Mouse (Mus musculus): ENCODE results near the gene Qars. TPM values are rescaled to one million over a fixed set of nuclear protein-coding genes. Genes with fewer than 3 reads are reported as not detected.

Gene Qars
- polyA plus RNA-seq, 1 experiment from 2014 or later: 102 TPM

DNA sequence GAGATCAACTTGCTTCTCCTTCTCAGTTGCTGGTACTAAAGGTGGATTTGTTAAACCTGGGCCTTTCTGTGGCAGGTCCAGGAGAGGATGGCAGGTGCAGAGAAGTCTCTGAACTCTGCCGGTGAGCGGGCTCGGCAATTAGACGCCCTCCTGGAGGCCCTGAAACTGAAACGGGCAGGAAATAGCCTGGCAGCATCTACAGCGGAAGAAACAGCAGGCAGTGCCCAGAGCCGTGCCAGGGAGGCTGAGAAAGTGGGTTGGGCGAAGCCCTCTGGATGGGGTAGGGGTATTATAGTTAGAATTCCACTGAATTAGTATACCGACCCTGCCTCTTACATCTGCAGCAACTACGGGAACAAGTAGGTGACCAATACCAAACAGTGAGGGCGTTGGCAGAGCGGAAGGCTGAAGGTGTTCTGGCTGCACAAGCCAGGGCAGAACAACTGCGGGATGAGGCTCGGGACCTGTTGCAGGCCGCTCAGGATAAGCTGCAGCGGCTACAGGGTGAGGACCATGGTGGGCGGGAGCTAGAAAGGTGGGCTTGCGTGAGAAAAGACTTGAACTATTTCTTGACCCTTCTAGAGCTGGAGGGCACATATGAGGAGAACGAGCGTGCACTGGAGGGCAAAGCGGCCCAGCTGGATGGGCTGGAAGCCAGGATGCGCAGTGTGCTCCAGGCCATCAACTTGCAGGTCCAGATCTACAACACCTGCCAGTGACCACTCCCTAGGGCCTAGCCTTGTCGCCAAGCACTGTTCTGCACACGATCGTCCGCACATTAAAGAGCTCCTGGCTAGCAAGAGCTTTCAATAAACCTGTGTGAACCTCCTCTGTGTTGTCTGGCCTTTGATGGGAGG, 17.6 kb upstream of the Qars start:
- peak overlapping the region; percentile 85 for H3K4me2 ChIP-seq
- peak overlapping the region; percentile 93 for H3K27ac ChIP-seq
- H3K9ac ChIP-seq: no peak overlapping the region
- peaks cover 71% of the 10 kb centered on the region for H3K36me3 ChIP-seq
- no peak for ATAC-seq (ENCODE audit: insufficient read depth, low FRiP score, low read depth)
- H3K9me3 ChIP-seq: no peaks in the 10 kb centered on the region
- H3K4me3 ChIP-seq (replicated peaks): peak overlapping the region; percentile 70
- no peaks in the 10 kb centered on the region for H3K27me3 ChIP-seq (replicated peaks)
- 56% methylated on average over 26 of the region's 26 CpGs for WGBS
- H3K4me1 ChIP-seq: peaks cover 19% of the 10 kb centered on the region

DNA sequence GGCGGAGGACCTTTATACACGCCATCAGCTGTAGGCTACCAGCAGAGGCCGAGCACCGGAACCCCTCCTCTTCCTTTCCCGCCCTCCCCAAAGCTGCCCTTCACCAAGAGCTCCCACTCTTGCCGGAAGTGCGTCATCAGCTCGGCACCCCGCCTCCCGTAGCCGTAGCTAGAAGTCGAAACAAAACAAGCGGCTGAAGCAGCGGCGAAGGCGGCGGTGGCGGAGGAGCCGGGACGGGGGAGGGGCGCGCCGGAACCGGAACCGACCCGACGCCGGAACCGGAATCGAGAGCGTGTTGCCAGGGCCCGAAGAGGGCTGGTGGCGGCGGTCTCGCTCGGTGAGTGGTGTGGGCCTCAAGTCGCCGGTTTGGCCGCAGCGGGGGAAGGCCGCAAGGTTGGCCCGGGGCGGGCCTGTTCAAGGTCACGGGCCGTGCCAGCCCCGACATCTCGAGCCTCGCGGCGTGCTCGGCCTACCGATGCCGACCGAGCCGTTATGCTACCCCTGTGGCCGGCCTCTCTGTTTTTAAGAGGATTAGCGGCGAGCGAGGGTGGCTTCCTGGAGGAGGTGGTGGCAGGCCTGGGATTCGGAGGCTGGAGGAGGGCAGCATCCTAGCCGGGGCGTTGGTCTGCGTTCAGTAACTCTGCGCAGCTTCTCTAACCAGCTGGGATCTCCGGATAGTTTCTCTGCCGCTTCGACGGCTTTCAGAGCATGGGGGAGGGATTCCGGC, 16.8 kb upstream of the Qars start, which contains the start of gene Usp19:
Usp19 (plus strand) TSS at position 44 of the 727 bp plus-strand sequence.
- Histone ChIP-seq H3K27ac (peak within 1 kb of the TSS; percentile 93), H3K4me1 (peaks cover 19% of the 10 kb centered on the region), H3K4me3 (replicated peaks) (peak within 1 kb of the TSS; percentile 70), H3K9ac (peak within 1 kb of the TSS; percentile 76), H3K27me3 (replicated peaks) (no peaks in the 10 kb centered on the region), H3K4me2 (peak within 1 kb of the TSS; percentile 85), H3K36me3 (peaks cover 70% of the 10 kb centered on the region), H3K9me3 (no peaks in the 10 kb centered on the region)
- under 1% methylated on average over 69 of the region's 69 CpGs for WGBS
- ATAC-seq (ENCODE audit: insufficient read depth, low FRiP score, low read depth): peak; percentile 94

DNA sequence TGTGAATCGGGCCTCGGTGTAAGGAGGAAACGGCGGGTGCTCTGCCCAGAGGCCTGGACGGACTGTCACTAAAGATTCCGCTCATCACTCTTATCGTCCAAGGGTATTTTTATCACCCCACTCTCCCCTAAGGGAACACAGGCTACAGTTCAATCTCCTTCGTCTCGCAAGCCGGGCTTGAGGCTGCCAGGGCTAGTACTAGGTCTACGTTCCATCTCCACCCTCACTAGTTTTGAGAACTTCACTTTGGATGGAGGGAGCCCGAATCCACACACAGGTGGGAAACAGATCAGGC, 16.3 kb upstream of the Qars start:
- Histone ChIP-seq H3K4me1 (peaks cover 19% of the 10 kb centered on the region), H3K4me2 (peak overlapping the region; percentile 85), H3K9me3 (no peaks in the 10 kb centered on the region), H3K27me3 (replicated peaks) (no peaks in the 10 kb centered on the region), H3K36me3 (peaks cover 71% of the 10 kb centered on the region), H3K4me3 (replicated peaks) (peak overlapping the region; percentile 70), H3K9ac (peak overlapping the region; percentile 76), H3K27ac (peak overlapping the region; percentile 93)
- no peak for ATAC-seq (ENCODE audit: insufficient read depth, low FRiP score, low read depth)
- WGBS: 5% methylated on average over 12 of the region's 12 CpGs

DNA sequence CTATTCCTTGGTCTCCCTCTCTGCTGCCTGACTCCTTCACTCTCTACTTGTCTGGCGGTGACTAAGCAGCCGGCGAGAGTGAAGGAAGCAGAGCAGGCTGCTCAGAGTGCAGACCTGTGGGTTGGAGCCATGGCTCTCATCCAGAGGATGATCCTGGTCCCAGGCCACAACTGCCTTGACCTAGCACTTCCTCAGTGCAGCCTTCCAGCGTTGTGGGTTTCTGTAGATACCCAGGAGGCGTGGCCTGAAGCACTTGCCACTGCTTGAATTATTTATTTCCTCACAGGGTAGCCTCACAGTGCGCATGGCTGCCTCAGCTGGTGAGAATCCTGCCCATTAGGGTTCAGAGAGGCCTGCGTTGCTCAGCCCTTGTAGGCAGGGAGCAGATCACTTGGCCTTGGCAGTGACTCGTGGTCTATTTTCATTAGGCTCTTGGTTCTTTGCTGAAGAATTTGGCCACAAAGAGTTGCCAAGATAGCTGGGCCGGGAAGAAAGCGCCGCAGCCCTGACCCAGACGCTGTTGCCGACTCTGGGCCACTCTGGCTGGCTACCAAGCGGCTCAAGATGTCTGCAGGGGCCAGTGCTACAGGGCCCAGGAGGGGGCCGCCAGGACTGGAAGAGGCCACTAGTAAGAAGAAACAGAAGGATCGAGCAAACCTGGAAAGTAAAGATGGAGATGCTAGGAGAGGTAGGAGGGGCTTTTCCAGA, 15.3 kb upstream of the Qars start:
- Histone ChIP-seq H3K27me3 (replicated peaks) (no peaks in the 10 kb centered on the region), H3K36me3 (peaks cover 71% of the 10 kb centered on the region), H3K27ac (peak overlapping the region; percentile 22; the same call in 1 of the 2 replicates), H3K9me3 (no peaks in the 10 kb centered on the region), H3K4me1 (peaks cover 19% of the 10 kb centered on the region), H3K9ac (no peak overlapping the region), H3K4me3 (replicated peaks) (peak overlapping the region; percentile 70), H3K4me2 (peak overlapping the region; percentile 85)
- 78% methylated on average over 16 of the region's 16 CpGs for WGBS
- ATAC-seq (ENCODE audit: insufficient read depth, low FRiP score, low read depth): no peak

DNA sequence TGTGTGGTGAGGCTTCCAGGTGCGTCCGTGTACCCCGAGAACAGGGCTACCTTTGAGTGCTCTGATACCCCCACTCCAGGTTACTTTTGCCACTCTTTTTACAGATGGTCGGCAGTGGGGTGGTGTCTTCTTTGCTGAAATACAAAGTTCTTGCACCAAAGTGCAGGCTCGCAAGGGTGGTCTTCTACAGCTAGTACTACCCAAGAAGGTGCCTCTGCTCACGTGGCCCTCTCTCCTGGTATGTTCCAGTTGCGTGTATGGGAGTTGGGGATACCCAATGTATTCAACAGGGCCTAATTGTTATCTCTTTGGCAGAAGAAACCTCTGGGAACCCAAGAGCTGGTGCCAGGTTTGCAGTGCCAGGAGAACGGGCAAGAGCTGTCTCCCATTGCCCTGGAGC, 14.3 kb upstream of the Qars start:
- Histone ChIP-seq H3K9ac (no peak overlapping the region), H3K4me1 (peaks cover 19% of the 10 kb centered on the region), H3K36me3 (peaks cover 71% of the 10 kb centered on the region), H3K27me3 (replicated peaks) (no peaks in the 10 kb centered on the region), H3K4me2 (no peak overlapping the region), H3K27ac (no peak overlapping the region), H3K4me3 (replicated peaks) (no peak overlapping the region), H3K9me3 (no peaks in the 10 kb centered on the region)
- no peak for ATAC-seq (ENCODE audit: insufficient read depth, low FRiP score, low read depth)
- 94% methylated on average over 8 of the region's 8 CpGs for WGBS

DNA sequence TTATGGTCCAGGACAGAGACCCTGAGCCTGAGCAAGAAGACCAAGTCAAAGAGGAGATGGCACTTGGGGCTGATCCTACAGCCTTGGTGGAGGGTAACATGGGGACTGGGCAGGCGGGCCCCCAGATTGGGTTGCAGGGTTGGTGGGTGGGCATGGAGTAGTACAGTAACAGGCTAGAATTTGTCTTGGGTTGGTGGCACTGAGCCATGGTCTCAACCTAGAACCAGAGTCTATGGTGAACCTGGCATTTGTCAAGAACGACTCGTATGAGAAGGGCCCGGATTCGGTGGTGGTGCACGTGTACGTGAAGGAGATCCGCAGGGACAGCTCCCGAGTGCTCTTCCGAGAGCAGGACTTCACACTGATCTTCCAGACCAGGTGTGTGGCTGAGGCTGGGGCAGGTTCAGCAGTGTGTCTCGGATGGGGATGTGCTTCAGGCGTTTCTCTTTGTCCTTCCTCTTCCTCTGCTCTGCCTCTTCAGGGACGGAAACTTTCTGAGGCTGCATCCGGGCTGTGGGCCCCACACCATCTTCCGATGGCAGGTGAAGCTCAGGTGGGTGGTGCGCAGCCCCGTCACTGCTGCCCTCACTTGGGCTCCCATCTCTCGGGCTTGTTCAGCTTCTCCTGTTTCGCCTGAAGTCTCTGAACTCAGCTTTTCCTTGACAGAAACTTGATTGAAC, 13.2 kb upstream of the Qars start:
- H3K27me3 ChIP-seq (replicated peaks): no peaks in the 10 kb centered on the region
- H3K4me3 ChIP-seq (replicated peaks): no peak overlapping the region
- H3K4me1 ChIP-seq: peaks cover 19% of the 10 kb centered on the region
- no peak overlapping the region for H3K9ac ChIP-seq
- WGBS: 94% methylated on average over 19 of the region's 19 CpGs
- no peak overlapping the region for H3K27ac ChIP-seq
- no peaks in the 10 kb centered on the region for H3K9me3 ChIP-seq
- H3K4me2 ChIP-seq: no peak overlapping the region
- H3K36me3 ChIP-seq: peaks cover 71% of the 10 kb centered on the region
- ATAC-seq (ENCODE audit: insufficient read depth, low FRiP score, low read depth): no peak

DNA sequence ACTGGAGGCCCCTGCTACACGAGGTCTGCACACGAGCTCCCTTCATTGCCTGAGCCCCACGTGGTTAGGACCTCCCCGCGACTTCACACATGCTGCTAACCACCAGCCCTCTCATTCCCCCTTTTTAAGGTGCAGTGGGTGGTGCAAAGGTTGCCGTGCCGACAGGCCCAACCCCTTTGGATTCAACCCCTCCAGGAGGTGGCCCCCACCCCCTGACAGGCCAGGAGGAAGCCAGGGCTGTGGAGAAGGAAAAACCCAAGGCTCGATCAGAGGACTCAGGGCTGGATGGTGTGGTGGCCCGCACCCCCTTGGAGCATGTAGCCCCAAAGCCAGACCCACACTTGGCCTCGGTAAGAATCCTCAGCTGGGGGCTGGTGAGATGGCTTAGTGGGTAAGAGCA, 12.6 kb upstream of the Qars start:
- H3K27ac ChIP-seq: no peak overlapping the region
- no peak overlapping the region for H3K4me2 ChIP-seq
- H3K27me3 ChIP-seq (replicated peaks): no peaks in the 10 kb centered on the region
- WGBS: 82% methylated on average over 10 of the region's 10 CpGs
- ATAC-seq (ENCODE audit: insufficient read depth, low FRiP score, low read depth): no peak
- H3K4me1 ChIP-seq: peaks cover 17% of the 10 kb centered on the region
- no peaks in the 10 kb centered on the region for H3K9me3 ChIP-seq
- no peak overlapping the region for H3K4me3 ChIP-seq (replicated peaks)
- H3K9ac ChIP-seq: no peak overlapping the region
- peaks cover 71% of the 10 kb centered on the region for H3K36me3 ChIP-seq

DNA sequence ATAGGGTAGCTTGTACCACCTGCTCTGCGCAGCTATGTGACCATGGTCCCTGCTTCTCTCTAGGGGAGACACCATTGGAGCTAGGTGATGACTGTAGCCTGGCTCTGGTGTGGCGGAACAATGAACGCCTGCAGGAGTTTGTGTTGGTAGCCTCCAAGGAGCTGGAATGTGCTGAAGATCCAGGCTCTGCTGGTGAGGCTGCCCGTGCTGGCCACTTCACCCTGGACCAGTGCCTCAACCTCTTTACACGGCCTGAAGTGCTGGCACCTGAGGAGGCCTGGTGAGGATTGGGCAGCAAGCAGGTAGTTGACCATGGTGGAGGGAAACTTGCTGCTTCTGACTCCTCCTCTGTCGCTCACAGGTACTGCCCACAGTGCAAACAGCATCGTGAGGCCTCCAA, 8.3 kb upstream of the Qars start:
- H3K27ac ChIP-seq: no peak overlapping the region
- H3K27me3 ChIP-seq (replicated peaks): no peaks in the 10 kb centered on the region
- H3K4me3 ChIP-seq (replicated peaks): no peak overlapping the region
- H3K4me2 ChIP-seq: no peak overlapping the region
- H3K9ac ChIP-seq: no peak overlapping the region
- H3K4me1 ChIP-seq: no peaks in the 10 kb centered on the region
- 94% methylated on average over 7 of the region's 7 CpGs for WGBS
- peaks cover 79% of the 10 kb centered on the region for H3K36me3 ChIP-seq
- no peaks in the 10 kb centered on the region for H3K9me3 ChIP-seq
- no peak for ATAC-seq (ENCODE audit: insufficient read depth, low FRiP score, low read depth)

DNA sequence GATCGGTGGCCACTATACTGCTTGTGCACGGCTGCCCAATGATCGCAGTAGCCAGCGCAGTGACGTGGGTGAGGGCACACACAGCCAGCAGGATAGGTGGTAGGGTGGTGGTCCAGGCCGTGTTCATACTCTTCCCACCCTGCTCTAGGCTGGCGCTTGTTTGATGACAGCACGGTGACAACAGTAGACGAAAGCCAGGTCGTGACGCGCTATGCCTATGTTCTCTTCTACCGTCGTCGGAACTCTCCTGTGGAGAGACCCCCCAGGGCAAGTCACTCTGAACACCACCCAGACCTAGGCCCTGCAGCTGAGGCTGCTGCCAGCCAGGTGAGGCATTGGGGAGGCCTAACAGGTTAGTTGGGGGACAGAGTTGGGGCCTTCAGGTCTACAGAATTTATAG, 7.6 kb upstream of the Qars start:
- 94% methylated on average over 15 of the region's 15 CpGs for WGBS
- H3K4me3 ChIP-seq (replicated peaks): no peak overlapping the region
- no peak for ATAC-seq (ENCODE audit: insufficient read depth, low FRiP score, low read depth)
- H3K9me3 ChIP-seq: no peaks in the 10 kb centered on the region
- no peaks in the 10 kb centered on the region for H3K4me1 ChIP-seq
- H3K4me2 ChIP-seq: no peak overlapping the region
- no peaks in the 10 kb centered on the region for H3K27me3 ChIP-seq (replicated peaks)
- H3K27ac ChIP-seq: no peak overlapping the region
- H3K36me3 ChIP-seq: peaks cover 71% of the 10 kb centered on the region
- H3K9ac ChIP-seq: no peak overlapping the region

DNA sequence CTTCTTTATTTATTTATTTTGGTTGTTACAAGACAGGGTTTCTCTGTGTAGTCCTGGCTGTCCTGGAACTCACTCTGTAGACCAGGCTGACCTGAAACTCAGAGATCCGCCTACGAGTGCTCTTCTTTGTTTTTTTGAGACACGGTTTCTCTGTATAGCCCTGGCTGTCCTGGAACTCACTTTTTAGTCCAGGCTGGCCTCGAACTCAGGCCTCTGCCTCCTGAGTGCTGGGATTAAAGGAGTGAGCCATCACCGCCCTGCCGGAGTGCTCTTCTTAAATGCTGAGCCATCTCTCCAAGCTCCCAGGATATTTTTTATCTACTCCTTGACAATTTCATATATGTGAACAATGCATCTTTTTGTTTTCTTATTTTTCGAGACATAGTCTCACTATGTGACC, 605 bp upstream of the Qars start:
- no peak for ATAC-seq (ENCODE audit: insufficient read depth, low FRiP score, low read depth)
- peak overlapping the region; percentile 78 for H3K4me2 ChIP-seq
- WGBS: 85% methylated on average over 7 of the region's 7 CpGs
- no peaks in the 10 kb centered on the region for H3K9me3 ChIP-seq
- no peaks in the 10 kb centered on the region for H3K27me3 ChIP-seq (replicated peaks)
- H3K27ac ChIP-seq: peak overlapping the region; percentile 86
- peaks cover 12% of the 10 kb centered on the region for H3K4me1 ChIP-seq
- peaks cover 21% of the 10 kb centered on the region for H3K36me3 ChIP-seq
- H3K9ac ChIP-seq: no peak overlapping the region
- H3K4me3 ChIP-seq (replicated peaks): peak overlapping the region; percentile 74

DNA sequence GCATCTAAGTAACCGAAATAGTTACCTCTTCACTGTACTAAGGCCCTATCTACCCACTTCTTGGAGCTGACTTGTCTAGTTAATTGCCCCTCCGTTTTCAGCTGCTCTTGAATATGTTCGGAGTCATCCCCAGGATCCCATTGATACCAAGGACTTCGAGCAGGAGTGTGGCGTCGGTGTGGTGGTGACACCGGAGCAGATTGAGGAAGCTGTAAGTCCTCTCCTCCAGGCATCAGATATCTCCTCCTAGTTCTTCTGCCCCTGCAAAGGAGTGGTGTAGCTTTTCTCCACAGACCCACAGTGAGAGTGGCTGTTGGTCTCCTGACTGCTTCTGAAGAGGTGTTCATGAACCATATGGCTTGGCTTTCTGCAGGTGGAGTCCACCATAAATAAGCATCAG, 1.3 kb downstream of the Qars start:
- no peak for ATAC-seq (ENCODE audit: insufficient read depth, low FRiP score, low read depth)
- 84% methylated on average over 7 of the region's 7 CpGs for WGBS
- Histone ChIP-seq H3K9me3 (no peaks in the 10 kb centered on the region), H3K36me3 (peaks cover 33% of the 10 kb centered on the region), H3K4me1 (peaks cover 12% of the 10 kb centered on the region), H3K27ac (no peak overlapping the region), H3K4me3 (replicated peaks) (peak overlapping the region; percentile 74), H3K4me2 (peak overlapping the region; percentile 78), H3K27me3 (replicated peaks) (no peaks in the 10 kb centered on the region), H3K9ac (0 out of 2 replicates have a peak overlapping the region, but pooled peaks have one; percentile 58)

Measured in stomach, embryonic 15.5 days (tissue).